12 mouse cellular contexts compared by ENCODE assay signal in genomic region chr11:84725177-84725792, GRCm38 (mm10).
DNase-seq lines count a peak whose midpoint lies in the region; ATAC-seq and TF ChIP-seq lines count a peak whose summit lies in the region.
"Had no signal": no experiment of that assay in that cellular context is flagged by ENCODE, and none has a peak within 500 bp of the region (broad histone marks: within the 10 kb centered on the region; RNA-seq: fewer than 3 reads in every experiment).

No protein-coding gene starts in this region.

- DNase-seq in lung, embryonic 14.5 days, result peak; percentile 44
- DNase-seq in lung, postnatal 4 days, result no peak
- peak; percentile 24 for DNase-seq in embryonic facial prominence, embryonic 14.5 days (ENCODE audit: low spot score)
- no peak for DNase-seq in hindbrain, embryonic 14.5 days (ENCODE audit: low spot score)
- no peak for DNase-seq in thymus, adult 18-20 months
- DNase-seq: cerebellum, adult 9-11 months; gastrocnemius, postnatal 36 days; kidney, postnatal 25 days had no signal

- 43% methylated on average over 11 of the region's 11 CpGs for WGBS in lung, embryonic 14.5 days
- 46% methylated on average over 11 of the region's 11 CpGs for WGBS in embryonic facial prominence, embryonic 14.5 days
- WGBS in hindbrain, embryonic 14.5 days, result 36% methylated on average over 11 of the region's 11 CpGs
- 50% methylated on average over 11 of the region's 11 CpGs for WGBS in forebrain, embryonic 12.5 days

- no peak for ATAC-seq in lung, embryonic 14.5 days (ENCODE audit: insufficient read depth)
- ATAC-seq in embryonic facial prominence, embryonic 14.5 days (ENCODE audit: low read depth), result no peak
- no peak for ATAC-seq in hindbrain, embryonic 14.5 days (ENCODE audit: low FRiP score)
- peak; percentile 44; the same call in 1 of the 2 replicates for ATAC-seq in megakaryocyte-erythroid progenitor cell, adult 5-6 weeks (replicated peaks; ENCODE audit: low FRiP score, low TSS enrichment, poor library complexity, severe bottlenecking)
- ATAC-seq in forebrain, embryonic 12.5 days (ENCODE audit: low FRiP score), result no peak
- ATAC-seq: Patski had no signal

- no peak overlapping the region for H3K27ac ChIP-seq in lung, embryonic 14.5 days (ENCODE audit: low read depth)
- H3K27ac ChIP-seq in embryonic facial prominence, embryonic 14.5 days (replicated peaks; ENCODE audit: low read depth, low read length), result no peak overlapping the region
- peak overlapping the region; percentile 61 for H3K27ac ChIP-seq in hindbrain, embryonic 14.5 days
- H3K27ac ChIP-seq in forebrain, embryonic 12.5 days, result no peak overlapping the region
- H3K27ac ChIP-seq: heart, embryonic 15.5 days had no signal

- no peak overlapping the region for H3K9ac ChIP-seq in lung, embryonic 14.5 days
- no peak overlapping the region for H3K9ac ChIP-seq in embryonic facial prominence, embryonic 14.5 days (ENCODE audit: low read depth, low read length)
- H3K9ac ChIP-seq in hindbrain, embryonic 14.5 days, result no peak overlapping the region
- H3K9ac ChIP-seq in forebrain, embryonic 12.5 days, result no peak overlapping the region
- H3K9ac ChIP-seq: heart, embryonic 15.5 days had no signal

- no peak for TF ChIP-seq CTCF in lung, embryonic 14.5 days (IDR thresholded peaks at IDR 0.05; ENCODE audit: low read depth)

- no peaks in the 10 kb centered on the region for H3K36me3 ChIP-seq in lung, embryonic 14.5 days (ENCODE audit: insufficient read depth)
- no peaks in the 10 kb centered on the region for H3K36me3 ChIP-seq in embryonic facial prominence, embryonic 14.5 days (ENCODE audit: control insufficient read depth, insufficient read depth, low read length)
- H3K36me3 ChIP-seq in hindbrain, embryonic 14.5 days (replicated peaks; ENCODE audit: control insufficient read depth, insufficient read depth), result no peaks in the 10 kb centered on the region
- H3K36me3 ChIP-seq in forebrain, embryonic 12.5 days (replicated peaks), result no peaks in the 10 kb centered on the region
- H3K36me3 ChIP-seq: heart, embryonic 15.5 days had no signal

- H3K9me3 ChIP-seq in lung, embryonic 14.5 days (ENCODE audit: low read depth, low read length), result no peaks in the 10 kb centered on the region
- H3K9me3 ChIP-seq in embryonic facial prominence, embryonic 14.5 days (ENCODE audit: control insufficient read depth, low read length), result no peaks in the 10 kb centered on the region
- no peaks in the 10 kb centered on the region for H3K9me3 ChIP-seq in hindbrain, embryonic 14.5 days (ENCODE audit: control insufficient read depth, low read length)
- no peaks in the 10 kb centered on the region for H3K9me3 ChIP-seq in forebrain, embryonic 12.5 days
- H3K9me3 ChIP-seq: heart, embryonic 15.5 days had no signal

- H3K4me1 ChIP-seq in lung, embryonic 14.5 days (ENCODE audit: insufficient read depth), result no peaks in the 10 kb centered on the region
- H3K4me1 ChIP-seq in embryonic facial prominence, embryonic 14.5 days (ENCODE audit: control insufficient read depth, insufficient read depth, low read length), result no peaks in the 10 kb centered on the region
- peaks cover 27% of the 10 kb centered on the region for H3K4me1 ChIP-seq in hindbrain, embryonic 14.5 days (replicated peaks; ENCODE audit: control insufficient read depth, insufficient read depth, low read length)
- H3K4me1 ChIP-seq in forebrain, embryonic 12.5 days, result peaks cover 26% of the 10 kb centered on the region; the same call in 1 of the 2 replicates
- H3K4me1 ChIP-seq: heart, embryonic 15.5 days had no signal

- 0 out of 2 replicates have a peak, but pooled peaks cover 3% of the 10 kb centered on the region for H3K27me3 ChIP-seq in lung, embryonic 14.5 days (ENCODE audit: insufficient read depth, low read length)
- H3K27me3 ChIP-seq in embryonic facial prominence, embryonic 14.5 days (replicated peaks; ENCODE audit: control insufficient read depth, insufficient read depth, low read length), result no peaks in the 10 kb centered on the region
- no peaks in the 10 kb centered on the region; the same call in 1 of the 2 replicates for H3K27me3 ChIP-seq in hindbrain, embryonic 14.5 days (ENCODE audit: control insufficient read depth, insufficient read depth, low read length)
- H3K27me3 ChIP-seq in forebrain, embryonic 12.5 days, result peaks cover 64% of the 10 kb centered on the region

- no peak overlapping the region for H3K4me2 ChIP-seq in lung, embryonic 14.5 days
- no peak overlapping the region for H3K4me2 ChIP-seq in embryonic facial prominence, embryonic 14.5 days (ENCODE audit: low read depth, low read length)
- H3K4me2 ChIP-seq in hindbrain, embryonic 14.5 days (replicated peaks), result no peak overlapping the region
- no peak overlapping the region for H3K4me2 ChIP-seq in forebrain, embryonic 12.5 days
- H3K4me2 ChIP-seq: heart, embryonic 15.5 days had no signal

- no peak overlapping the region for H3K4me3 ChIP-seq in lung, embryonic 14.5 days (ENCODE audit: low read depth, low read length)
- no peak overlapping the region for H3K4me3 ChIP-seq in embryonic facial prominence, embryonic 14.5 days (ENCODE audit: low read depth, low read length)
- H3K4me3 ChIP-seq in hindbrain, embryonic 14.5 days (replicated peaks; ENCODE audit: low read length), result no peak overlapping the region
- no peak overlapping the region for H3K4me3 ChIP-seq in forebrain, embryonic 12.5 days (replicated peaks)
- H3K4me3 ChIP-seq: heart, embryonic 15.5 days had no signal

Comparison
In these comparisons a context has a peak if more than half of its experiments do, and no peak if none do; other contexts are left out.
1. DNase-seq: peak in lung, embryonic 14.5 days (single experiment) and embryonic facial prominence, embryonic 14.5 days (single experiment); none in lung, postnatal 4 days (0 of 2), hindbrain, embryonic 14.5 days (single experiment) and thymus, adult 18-20 months (0 of 2).